Mouse (Mus musculus) midbrain, embryonic 15.5 days (tissue): ENCODE data around the gene Stard13. TPM values are rescaled to one million over a fixed set of nuclear protein-coding genes. Genes with fewer than 3 reads are reported as not detected.

Source experiments
- ATAC-seq: fragments of 200-750 bp; cut with Nextera tagmentation; replicated peaks from 2 replicates; pipeline ENCODE4 v1.8.0; 2017; ENCODE audit warnings: moderate TSS enrichment
- H3K27ac ChIP-seq: fragments of 300-500 bp; sonication (generic); 2 replicates; pipeline ENCODE4 v1.5.1; 2015; ENCODE audit warnings: mild to moderate bottlenecking, inconsistent platforms
- H3K27me3 ChIP-seq: fragments of 300-500 bp; sonication (generic); replicated peaks from 2 replicates; pipeline ENCODE4 v1.6.1; 2015; ENCODE audit warnings: inconsistent platforms
- H3K36me3 ChIP-seq: fragments of 300-500 bp; sonication (generic); replicated peaks from 2 replicates; pipeline ENCODE4 v1.6.1; 2015; ENCODE audit warnings: inconsistent platforms
- H3K4me1 ChIP-seq: fragments of 300-500 bp; sonication (generic); 2 replicates; pipeline ENCODE4 v1.6.1; 2015; ENCODE audit warnings: inconsistent platforms
- H3K4me2 ChIP-seq: fragments of 300-500 bp; sonication (generic); 2 replicates; pipeline ENCODE4 v1.6.1; 2015; ENCODE audit warnings: inconsistent platforms, mild to moderate bottlenecking, moderate library complexity
- H3K4me3 ChIP-seq: fragments of 300-500 bp; sonication (generic); 2 replicates; pipeline ENCODE4 v1.5.1; 2015; ENCODE audit warnings: mild to moderate bottlenecking, inconsistent platforms
- H3K9ac ChIP-seq: fragments of 300-500 bp; sonication (generic); 2 replicates; pipeline ENCODE4 v1.6.1; 2015; ENCODE audit warnings: mild to moderate bottlenecking, inconsistent platforms
- H3K9me3 ChIP-seq: fragments of 300-500 bp; sonication (generic); 2 replicates; pipeline ENCODE4 v1.6.1; 2016; ENCODE audit warnings: inconsistent platforms
- WGBS: fragments of 180-500 bp; shearing (Covaris S2); methylation state at CpG from one replicate; pipeline ENCODE4 v1.1.7; 2015; ENCODE audit warnings: mixed read lengths; 5-methylcytosine and 5-hydroxymethylcytosine counted together
- polyA plus RNA-seq: library from polyadenylated mRNA; unstranded; fragments of >200 nt; fragmentation: Nextera tagmentation; extraction: Ambion mirVana; gene quantifications from 2 replicates; pipeline ENCODE4 v1.2.1, GENCODE M21; 2015

Stard13 gene
- polyA plus RNA-seq, 1 experiment from 2014 or later = 4.0 TPM

DNA sequence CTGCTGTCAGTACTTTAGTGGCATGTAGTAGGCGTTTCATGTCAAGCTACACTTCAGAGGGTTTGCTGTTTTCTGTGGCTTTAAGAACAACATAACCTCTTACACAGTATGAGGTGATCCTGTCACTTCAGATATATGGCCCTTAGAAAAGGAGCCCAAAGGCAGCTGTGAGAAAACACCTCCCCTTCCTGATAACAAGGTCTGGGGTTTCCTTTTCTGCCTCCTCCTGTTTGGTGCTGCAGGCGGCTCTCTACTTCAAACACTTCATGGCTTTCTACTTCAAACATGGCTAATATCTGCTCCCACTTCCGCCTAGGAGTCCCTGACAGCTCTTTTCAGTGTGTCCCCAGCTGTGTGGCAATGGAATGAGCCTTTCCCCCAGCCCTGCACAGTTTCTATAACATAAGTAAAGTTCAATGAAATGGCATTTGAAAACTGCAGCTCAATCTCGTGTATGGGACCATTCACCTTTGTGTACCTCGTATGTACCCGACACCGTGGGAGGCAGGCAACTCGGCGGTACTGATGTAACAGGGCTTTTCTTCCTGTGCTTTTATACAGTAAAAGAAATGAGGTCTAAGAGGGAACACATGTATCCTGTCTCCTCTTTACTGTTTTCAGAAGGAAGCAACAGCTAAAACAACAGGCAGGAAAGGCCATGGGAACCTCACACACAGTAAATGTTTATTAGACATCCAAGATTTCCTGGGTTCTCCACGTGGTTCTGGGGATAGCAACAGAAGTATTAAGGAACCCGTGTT lies 13.7 kb upstream of the Stard13 start:
- H3K4me1 ChIP-seq = no peaks in the 10 kb centered on the region
- H3K4me2 ChIP-seq = no peak overlapping the region
- 68% methylated on average over 11 of the region's 11 CpGs for WGBS
- H3K9me3 ChIP-seq = no peaks in the 10 kb centered on the region
- no peak overlapping the region for H3K9ac ChIP-seq
- H3K27me3 ChIP-seq = no peaks in the 10 kb centered on the region
- H3K36me3 ChIP-seq = no peaks in the 10 kb centered on the region
- H3K27ac ChIP-seq = 0 out of 2 replicates have a peak overlapping the region, but pooled peaks have one; percentile 17
- ATAC-seq = peak; percentile 81
- no peak overlapping the region for H3K4me3 ChIP-seq

DNA sequence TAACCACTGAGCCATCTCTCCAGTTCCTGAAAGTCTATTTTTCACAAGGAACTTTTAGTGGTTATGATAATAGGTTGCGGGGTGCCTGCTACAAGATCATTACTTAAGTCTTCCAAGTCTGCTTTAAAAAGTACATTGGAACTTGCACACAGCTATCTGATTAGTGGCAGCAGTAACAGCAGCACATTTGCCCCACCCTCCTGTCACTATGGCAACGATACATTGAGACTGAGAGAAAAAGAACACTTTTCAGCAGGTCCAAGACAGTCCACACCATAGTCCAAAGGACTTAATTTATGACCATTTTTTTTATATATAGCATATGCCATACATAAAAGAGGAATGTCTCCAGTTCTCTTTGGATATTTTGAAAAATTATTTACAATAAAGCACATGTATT lies 12.7 kb upstream of the Stard13 start:
- Histone ChIP-seq H3K4me3 (no peak overlapping the region), H3K9ac (no peak overlapping the region), H3K9me3 (no peaks in the 10 kb centered on the region), H3K4me1 (no peaks in the 10 kb centered on the region), H3K27ac (no peak overlapping the region), H3K27me3 (no peaks in the 10 kb centered on the region), H3K4me2 (no peak overlapping the region), H3K36me3 (no peaks in the 10 kb centered on the region)
- no peak for ATAC-seq
- 87% methylated on average over 2 of the region's 2 CpGs for WGBS

DNA sequence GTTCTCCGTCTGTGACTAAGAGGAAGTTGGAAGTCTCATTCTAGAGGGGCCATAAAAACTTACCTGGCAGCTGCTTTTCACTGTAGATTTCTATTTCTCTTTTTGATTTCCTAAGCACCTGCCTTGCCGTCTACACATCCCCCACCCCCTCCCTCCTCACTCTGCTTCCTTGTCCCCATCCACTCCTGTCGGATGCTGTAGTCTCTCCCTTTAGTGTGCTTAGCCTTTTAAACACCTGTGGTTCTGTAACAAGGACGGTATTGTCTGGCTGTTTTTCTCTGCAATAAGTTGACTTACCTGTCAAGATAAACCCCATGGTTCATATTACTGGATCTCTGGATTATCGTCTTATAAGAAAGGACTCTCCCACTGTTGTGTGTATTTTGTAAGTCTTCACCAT lies 11.9 kb upstream of the Stard13 start:
- ATAC-seq = no peak
- Histone ChIP-seq H3K36me3 (no peaks in the 10 kb centered on the region), H3K4me3 (no peak overlapping the region), H3K9ac (no peak overlapping the region), H3K4me1 (no peaks in the 10 kb centered on the region), H3K4me2 (no peak overlapping the region), H3K9me3 (no peaks in the 10 kb centered on the region), H3K27ac (no peak overlapping the region), H3K27me3 (no peaks in the 10 kb centered on the region)
- 89% methylated on average over 5 of the region's 5 CpGs for WGBS

DNA sequence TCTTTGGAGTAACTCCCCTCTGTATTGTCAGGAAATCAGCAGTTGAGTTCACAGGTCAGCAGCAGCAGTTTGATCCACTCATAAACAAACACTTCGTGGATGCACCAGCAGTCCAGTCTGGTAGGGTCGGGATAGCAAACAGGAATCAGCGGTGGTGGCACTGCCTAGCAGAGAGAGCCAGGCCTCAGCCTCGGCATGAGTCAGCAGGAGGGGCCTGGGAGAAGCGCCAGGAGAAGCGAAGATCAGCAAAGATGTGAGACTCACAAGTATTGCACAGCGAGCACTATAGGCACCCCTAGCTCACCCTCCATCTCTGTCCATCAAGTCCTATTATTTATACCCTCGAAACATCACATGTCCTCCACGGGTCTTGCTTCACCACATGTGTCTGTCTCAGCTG lies 5.1 kb upstream of the Stard13 start:
- no peak for ATAC-seq
- Histone ChIP-seq H3K9me3 (no peaks in the 10 kb centered on the region), H3K27ac (no peak overlapping the region), H3K4me2 (no peak overlapping the region), H3K4me1 (0 out of 2 replicates have a peak, but pooled peaks cover under 1% of the 10 kb centered on the region), H3K27me3 (no peaks in the 10 kb centered on the region), H3K36me3 (no peaks in the 10 kb centered on the region), H3K4me3 (no peak overlapping the region), H3K9ac (no peak overlapping the region)
- WGBS = 85% methylated on average over 9 of the region's 9 CpGs

DNA sequence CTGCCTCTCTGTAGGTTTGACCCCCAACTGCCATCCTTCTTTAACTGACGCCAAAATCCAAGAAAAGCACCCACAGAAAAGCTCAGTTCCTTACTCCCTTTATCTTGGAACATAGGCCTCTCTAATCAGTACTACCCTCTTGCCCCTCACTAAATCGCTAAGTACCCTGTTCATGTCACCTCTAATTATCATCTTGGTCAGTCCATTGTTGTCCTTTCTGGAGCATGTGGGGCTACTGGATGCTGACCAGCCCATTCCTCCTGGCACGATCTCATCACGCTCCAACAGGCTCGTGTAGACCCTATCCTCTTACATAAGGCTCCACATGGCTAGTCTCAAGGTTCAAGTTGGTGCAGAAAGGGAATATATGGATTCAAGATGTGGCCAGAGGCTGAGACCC lies 2.8 kb upstream of the Stard13 start:
- H3K36me3 ChIP-seq = no peaks in the 10 kb centered on the region
- H3K4me1 ChIP-seq = peaks cover 11% of the 10 kb centered on the region; the same call in 1 of the 2 replicates
- WGBS = 72% methylated on average over 5 of the region's 5 CpGs
- H3K9ac ChIP-seq = no peak overlapping the region
- H3K4me2 ChIP-seq = no peak overlapping the region
- 0 out of 2 replicates have a peak, but pooled peaks cover 4% of the 10 kb centered on the region for H3K27me3 ChIP-seq
- no peak overlapping the region for H3K27ac ChIP-seq
- H3K9me3 ChIP-seq = no peaks in the 10 kb centered on the region
- no peak overlapping the region for H3K4me3 ChIP-seq
- no peak for ATAC-seq

DNA sequence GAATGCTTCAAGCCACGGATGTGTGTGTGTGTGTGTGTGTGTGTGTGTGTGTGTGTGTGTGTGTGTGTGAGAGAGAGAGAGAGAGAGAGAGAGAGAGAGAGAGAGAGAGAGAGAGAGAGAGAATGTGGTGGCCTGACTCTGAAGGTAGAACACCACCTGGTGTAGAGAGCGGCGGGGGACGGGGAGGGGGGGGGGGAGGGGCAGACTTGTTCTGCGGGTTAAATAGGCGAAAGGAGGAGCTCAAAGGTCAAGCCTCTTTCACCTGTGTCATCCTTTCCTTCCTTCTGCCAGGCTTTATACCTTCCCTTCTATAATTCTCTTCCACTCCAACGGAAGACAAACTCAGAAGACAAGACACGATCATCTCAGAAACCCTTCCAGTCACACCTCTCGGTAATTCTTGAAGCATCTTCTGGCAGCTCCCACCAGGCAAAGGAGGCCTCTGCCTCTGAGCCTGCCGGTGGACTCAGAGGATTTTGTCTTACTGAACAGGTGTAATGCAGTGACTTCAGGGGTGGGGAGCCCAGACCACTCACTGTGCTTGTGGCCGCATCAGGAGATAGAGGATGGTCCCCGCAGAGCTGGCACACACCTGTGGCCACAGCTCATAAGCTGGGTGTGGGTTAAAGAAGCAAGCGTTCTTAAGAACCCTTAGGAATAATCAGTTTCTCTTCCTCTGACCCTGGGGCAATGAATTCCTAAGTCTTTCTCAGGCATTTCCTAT lies 898 bp downstream of the Stard13 start:
- peak overlapping the region; percentile 48 for H3K4me3 ChIP-seq
- no peak overlapping the region for H3K27ac ChIP-seq
- H3K27me3 ChIP-seq = 0 out of 2 replicates have a peak, but pooled peaks cover 4% of the 10 kb centered on the region
- H3K4me2 ChIP-seq = peak overlapping the region; percentile 89
- no peaks in the 10 kb centered on the region for H3K36me3 ChIP-seq
- H3K4me1 ChIP-seq = peaks cover 15% of the 10 kb centered on the region
- peak; percentile 58; the same call in 1 of the 2 replicates for ATAC-seq
- H3K9me3 ChIP-seq = no peaks in the 10 kb centered on the region
- 30% methylated on average over 10 of the region's 13 CpGs for WGBS
- no peak overlapping the region for H3K9ac ChIP-seq

DNA sequence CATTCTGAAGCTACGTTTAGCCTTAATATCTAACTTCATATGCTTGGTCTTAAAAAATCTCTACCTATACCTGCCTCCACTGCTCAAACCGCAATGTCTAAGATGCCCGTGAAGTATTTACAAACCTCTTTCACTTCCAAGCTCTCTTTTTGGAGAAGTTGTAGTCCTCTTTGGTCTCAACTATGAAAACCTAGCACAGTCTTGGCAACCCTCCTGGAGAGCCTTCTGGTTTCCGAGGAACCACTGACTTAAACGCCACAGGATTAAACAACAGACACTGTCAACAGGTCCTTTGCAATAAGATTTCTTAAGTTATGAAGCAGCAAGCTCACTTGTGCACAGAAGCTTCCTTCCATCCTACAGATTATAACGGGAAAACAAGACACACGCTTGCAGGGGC lies 1.8 kb downstream of the Stard13 start:
- Histone ChIP-seq H3K9me3 (no peaks in the 10 kb centered on the region), H3K9ac (no peak overlapping the region), H3K27ac (no peak overlapping the region), H3K4me2 (no peak overlapping the region), H3K27me3 (0 out of 2 replicates have a peak, but pooled peaks cover 4% of the 10 kb centered on the region), H3K4me3 (no peak overlapping the region), H3K4me1 (peaks cover 15% of the 10 kb centered on the region), H3K36me3 (no peaks in the 10 kb centered on the region)
- ATAC-seq = no peak
- 88% methylated on average over 7 of the region's 7 CpGs for WGBS

DNA sequence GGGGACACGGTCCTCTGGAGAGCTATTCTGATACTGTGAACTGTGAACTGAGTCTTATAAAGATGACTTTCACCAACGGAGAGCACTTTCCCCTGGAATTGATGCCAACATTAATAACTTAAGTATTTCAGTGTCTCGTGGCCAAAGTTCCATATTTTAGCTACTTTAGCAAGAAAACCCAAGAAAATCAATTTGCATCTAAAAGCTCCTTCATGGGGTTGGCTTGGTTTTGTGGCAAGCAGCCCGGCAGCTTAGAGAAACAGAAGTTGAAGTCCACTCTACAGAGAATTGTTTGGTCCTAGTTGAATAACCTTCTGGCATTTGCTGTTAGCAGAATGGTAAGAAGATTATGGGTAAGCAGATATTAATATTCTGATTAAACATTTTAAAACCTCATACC lies 2.2 kb downstream of the Stard13 start:
- Histone ChIP-seq H3K4me3 (no peak overlapping the region), H3K36me3 (no peaks in the 10 kb centered on the region), H3K9ac (no peak overlapping the region), H3K9me3 (no peaks in the 10 kb centered on the region), H3K4me2 (no peak overlapping the region), H3K27me3 (0 out of 2 replicates have a peak, but pooled peaks cover 4% of the 10 kb centered on the region), H3K4me1 (peaks cover 15% of the 10 kb centered on the region), H3K27ac (no peak overlapping the region)
- 74% methylated on average over 4 of the region's 4 CpGs for WGBS
- no peak for ATAC-seq

DNA sequence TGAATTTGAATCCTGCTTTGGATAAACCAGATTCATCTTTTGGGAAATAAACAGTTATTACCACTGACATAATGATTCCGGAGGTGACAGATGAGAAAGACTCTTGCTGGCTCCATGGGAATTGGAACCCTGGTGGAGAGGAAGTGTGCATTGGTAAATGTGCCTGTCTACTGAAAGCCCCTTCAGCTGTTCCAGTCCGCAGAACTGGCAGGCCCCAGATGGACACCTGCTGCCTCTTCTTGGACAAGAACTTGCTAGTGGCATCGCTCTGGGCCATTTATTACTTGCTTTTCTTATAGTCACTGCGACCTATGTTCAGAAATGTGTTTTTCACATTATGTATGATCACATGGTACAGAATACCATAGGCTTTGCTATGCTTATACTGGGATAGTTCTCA lies 3.2 kb downstream of the Stard13 start:
- Histone ChIP-seq H3K4me2 (no peak overlapping the region), H3K4me3 (no peak overlapping the region), H3K9ac (no peak overlapping the region), H3K27me3 (0 out of 2 replicates have a peak, but pooled peaks cover 4% of the 10 kb centered on the region), H3K27ac (no peak overlapping the region), H3K36me3 (no peaks in the 10 kb centered on the region), H3K9me3 (no peaks in the 10 kb centered on the region), H3K4me1 (peaks cover 15% of the 10 kb centered on the region)
- ATAC-seq = no peak
- WGBS = 90% methylated on average over 4 of the region's 4 CpGs

DNA sequence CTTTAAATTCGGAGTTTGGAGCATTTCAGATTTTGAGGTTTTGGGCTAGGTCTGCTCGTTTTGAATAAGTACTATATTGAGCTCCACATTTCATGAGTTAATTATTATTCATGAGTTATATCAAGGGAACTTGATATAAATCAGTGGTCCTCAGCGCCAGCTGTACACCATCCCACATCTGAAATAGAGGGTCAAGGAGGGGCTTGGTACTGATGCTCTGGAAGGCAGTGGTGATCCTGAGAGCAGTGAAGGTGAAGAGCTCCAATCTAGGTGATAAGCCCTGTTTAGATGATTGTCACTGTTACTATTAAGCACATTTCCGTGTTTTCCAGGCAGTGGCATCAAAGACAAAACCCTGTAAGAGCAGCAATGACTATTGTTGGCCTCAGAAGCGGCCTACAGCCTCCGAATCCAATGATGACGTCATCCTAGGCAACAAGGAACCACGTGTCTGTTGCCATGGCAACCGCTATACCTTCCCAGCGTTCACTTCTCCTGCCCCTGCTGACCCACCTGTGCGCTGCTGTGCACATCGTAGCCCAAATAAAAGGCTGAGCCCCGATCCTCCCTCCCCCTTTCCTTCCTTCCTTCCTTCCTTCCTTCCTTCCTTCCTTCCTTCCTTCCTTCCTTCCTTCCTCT lies 5.2 kb downstream of the Stard13 start:
- ATAC-seq = no peak
- 63% methylated on average over 13 of the region's 13 CpGs for WGBS
- no peak overlapping the region for H3K4me3 ChIP-seq
- no peak overlapping the region for H3K4me2 ChIP-seq
- H3K9ac ChIP-seq = no peak overlapping the region
- 0 out of 2 replicates have a peak, but pooled peaks cover 4% of the 10 kb centered on the region for H3K27me3 ChIP-seq
- no peaks in the 10 kb centered on the region for H3K9me3 ChIP-seq
- no peak overlapping the region for H3K27ac ChIP-seq
- H3K4me1 ChIP-seq = peaks cover 12% of the 10 kb centered on the region
- H3K36me3 ChIP-seq = no peaks in the 10 kb centered on the region

DNA sequence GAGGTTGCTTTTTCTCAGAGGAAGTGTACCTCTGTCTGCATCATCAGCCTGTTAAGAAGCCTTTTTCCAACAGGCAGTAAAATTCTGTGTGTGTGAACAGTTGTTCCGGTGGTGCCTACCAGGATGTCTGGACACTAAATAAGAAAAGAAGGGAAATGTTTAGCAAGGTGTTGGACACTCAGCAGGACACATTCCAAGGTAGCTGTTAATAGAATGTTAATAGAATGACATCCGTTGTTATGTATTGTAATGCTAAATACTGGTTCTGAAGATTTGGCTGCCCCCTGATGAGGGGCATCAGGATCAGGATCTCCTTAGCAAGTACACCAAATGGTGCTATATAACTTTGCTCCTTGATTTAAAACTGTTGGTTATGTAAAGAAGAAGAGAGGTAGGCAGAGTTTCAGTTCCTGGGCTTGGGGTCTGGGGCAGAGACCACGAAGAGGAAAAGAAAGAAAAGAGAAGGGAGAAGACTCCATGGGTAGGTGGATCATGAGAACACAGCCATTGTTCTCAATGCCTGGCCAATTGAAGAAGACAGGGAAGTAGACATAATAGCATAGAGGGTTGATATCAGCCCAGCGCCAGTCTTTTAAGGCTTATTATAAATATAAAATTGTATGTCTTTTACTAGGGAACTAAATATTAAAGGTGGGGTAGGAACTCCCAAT lies 9.8 kb downstream of the Stard13 start:
- ATAC-seq = no peak
- no peak overlapping the region for H3K27ac ChIP-seq
- no peak overlapping the region for H3K4me3 ChIP-seq
- no peaks in the 10 kb centered on the region for H3K9me3 ChIP-seq
- no peak overlapping the region for H3K4me2 ChIP-seq
- H3K4me1 ChIP-seq = peaks cover 5% of the 10 kb centered on the region; the same call in 1 of the 2 replicates
- H3K27me3 ChIP-seq = no peaks in the 10 kb centered on the region
- H3K36me3 ChIP-seq = no peaks in the 10 kb centered on the region
- H3K9ac ChIP-seq = no peak overlapping the region
- 64% methylated on average over 4 of the region's 4 CpGs for WGBS

DNA sequence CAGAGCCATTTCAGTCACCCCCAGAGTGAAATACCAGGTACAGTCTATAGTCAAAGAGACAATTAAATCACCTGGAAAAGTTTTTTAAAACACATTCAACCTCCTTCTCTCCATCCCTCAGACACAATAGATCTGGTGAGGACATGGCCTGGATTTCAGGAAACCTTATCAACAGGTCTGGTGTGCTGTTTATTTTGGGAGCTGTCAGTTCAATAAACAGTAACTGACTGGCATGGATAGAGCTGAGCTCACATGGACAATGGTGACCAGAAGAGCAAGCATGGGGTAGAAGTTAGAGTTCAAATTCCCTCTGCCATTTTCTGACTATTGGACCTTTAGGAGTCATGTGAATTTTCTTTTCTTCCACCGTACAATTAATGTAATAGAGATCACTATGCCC lies 10.8 kb downstream of the Stard13 start:
- no peaks in the 10 kb centered on the region for H3K9me3 ChIP-seq
- H3K4me1 ChIP-seq = 0 out of 2 replicates have a peak, but pooled peaks cover 4% of the 10 kb centered on the region
- 88% methylated on average over 1 of the region's 1 CpGs for WGBS
- H3K4me2 ChIP-seq = no peak overlapping the region
- no peaks in the 10 kb centered on the region for H3K36me3 ChIP-seq
- no peak overlapping the region for H3K4me3 ChIP-seq
- H3K9ac ChIP-seq = no peak overlapping the region
- ATAC-seq = no peak
- H3K27me3 ChIP-seq = no peaks in the 10 kb centered on the region
- H3K27ac ChIP-seq = no peak overlapping the region
